Mouse (Mus musculus) cerebral cortex, adult 2 months (tissue): ENCODE data around the gene Arsa.

Source experiments
- WGBS: fragments of 180-500 bp; shearing (Covaris S2); methylation state at CpG from one replicate; pipeline ENCODE4 v1.1.7; 2018; 5-methylcytosine and 5-hydroxymethylcytosine counted together

Gene Arsa

DNA sequence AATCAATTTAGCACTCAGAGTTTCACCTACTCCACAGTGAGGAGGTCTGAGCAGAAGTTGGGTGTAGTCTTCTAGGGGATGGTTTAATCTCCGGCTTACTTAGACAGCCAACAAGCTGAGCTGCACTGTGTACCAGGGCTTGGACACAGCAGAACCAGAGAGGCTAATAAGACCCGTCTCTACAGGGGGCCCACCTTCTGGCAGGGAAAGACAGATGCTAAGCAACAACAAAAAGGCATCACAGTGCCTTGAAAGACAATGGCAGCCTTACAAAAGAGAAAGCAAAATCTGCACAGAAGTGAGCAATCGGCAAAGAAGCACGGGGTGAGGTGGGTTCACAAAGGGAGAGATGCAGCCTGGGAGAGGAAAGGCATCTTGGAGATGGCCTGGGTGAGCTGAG is 18.9 kb upstream of the Arsa start:
- 28% methylated on average over 4 of the region's 4 CpGs for WGBS

DNA sequence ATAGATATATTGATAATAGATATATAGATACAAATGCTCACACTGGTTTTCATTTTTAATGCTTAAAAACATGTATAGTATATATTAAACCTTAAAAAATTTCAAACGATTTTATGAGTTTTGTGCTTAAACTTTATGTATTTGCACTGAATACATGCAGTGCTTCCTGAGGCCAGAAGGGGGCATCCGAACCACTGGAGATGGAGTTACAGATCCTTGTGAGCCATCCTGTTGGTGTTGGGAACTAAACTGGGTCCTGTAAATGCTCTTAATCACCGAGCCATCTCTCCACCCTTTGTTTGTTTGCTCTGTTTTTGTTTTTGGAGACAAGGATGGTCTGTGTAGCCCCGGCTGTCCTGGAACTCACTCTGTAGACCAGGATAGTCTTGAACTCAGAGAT is 17.7 kb upstream of the Arsa start:
- WGBS, result 80% methylated on average over 4 of the region's 4 CpGs

DNA sequence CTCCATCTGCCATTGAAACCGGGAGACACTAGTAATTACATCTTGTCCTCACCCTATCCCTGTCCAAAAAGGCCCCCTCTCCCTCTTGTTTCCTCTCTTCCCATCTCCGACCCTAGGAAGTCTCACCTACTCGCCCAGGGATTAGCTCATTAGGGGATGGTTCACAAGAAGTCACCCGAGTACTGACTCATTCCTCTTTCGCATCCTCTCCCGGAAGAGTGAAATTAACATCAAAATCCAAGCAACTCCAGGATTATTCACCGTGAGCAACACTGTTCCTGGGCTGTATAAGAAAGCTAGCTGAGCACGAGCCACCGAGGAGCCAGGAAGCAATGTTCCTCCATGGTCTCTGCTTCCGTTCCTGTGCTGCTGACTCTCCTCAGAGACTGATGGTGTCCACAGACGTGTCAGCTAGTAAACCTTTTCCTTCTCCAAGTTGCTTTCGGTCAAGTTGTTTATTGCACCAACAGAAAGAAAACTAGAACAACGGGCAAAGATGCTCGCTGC is 11.4 kb upstream of the Arsa start:
- WGBS, result 57% methylated on average over 14 of the region's 14 CpGs

DNA sequence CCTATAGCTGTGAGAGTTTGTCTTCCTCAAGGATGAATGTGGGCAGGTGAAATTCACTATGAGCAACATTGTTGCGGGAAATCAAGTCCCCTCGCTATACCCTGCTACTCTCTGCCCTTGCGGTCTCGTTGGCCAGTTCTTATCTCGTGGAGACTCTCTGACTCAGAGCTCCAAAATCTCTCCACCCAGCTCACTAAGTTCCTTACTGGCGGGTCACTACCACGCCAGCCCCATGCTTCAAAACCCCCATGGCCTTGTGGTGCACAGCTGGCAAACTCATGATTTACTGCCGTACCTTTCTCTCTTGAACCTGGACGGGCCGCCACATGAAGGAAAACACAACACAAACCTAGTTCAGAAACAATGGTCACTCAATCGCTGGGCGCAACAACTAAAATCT is 11.0 kb upstream of the Arsa start:
- WGBS, result 90% methylated on average over 12 of the region's 12 CpGs

DNA sequence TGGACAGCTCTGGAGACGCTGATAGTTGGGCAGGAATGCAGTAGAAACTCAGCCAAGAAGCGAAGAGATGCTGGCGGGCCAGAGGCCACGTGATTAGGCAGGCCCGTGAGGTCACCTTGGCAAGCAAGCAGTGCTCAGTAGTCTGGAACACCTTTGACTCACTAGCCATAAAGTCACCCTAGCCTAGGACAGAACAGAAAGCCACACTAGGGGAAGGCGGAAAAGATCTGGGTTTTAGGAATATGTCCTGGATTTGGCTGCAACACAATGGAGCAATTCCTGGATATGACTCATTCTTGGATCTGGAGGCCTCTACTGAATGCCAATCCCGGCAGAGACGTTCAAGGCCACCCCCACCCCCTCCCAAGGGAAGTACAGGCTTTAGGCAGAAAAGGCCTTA is 3.4 kb upstream of the Arsa start:
- 30% methylated on average over 8 of the region's 8 CpGs for WGBS

DNA sequence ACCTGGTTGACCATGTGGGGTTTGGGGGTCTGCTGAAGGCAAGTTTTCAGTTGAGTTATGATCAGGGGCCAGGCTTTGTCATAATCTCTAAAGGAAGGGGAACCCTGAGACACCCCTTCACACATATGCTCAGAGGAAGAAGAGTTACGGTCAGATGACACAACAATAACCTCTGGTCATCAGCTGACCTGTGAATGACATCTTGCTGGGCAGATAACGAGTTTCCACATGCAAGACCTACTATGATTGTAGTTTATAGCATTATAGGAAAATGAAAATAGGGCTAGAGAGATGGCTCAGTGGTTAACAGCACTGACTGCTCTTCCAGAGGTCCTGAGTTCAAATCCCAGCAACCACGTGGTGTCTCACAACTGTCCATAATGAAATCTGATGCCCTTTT is 1.4 kb upstream of the Arsa start:
- WGBS, result 93% methylated on average over 3 of the region's 3 CpGs

DNA sequence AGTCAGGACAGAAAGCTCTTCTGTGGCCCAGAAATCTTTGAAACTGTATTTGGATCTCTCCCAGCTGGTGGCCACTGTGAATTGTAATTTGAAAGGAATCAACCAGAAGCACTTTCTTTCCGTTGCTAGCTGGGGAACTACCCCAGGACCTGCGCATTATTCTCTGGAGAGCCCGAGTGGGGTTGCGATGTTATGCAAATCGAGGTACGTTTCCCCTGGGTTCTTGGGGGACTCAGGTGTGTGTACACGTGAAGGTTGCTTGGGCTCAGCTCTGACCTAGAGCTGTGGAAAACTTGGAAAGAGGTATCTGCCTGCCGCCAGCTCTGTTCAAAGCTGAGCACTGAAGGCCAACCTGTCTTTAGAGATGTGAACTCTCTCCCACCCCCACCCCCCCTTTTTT is 581 bp upstream of the Arsa start:
- 56% methylated on average over 8 of the region's 8 CpGs for WGBS

DNA sequence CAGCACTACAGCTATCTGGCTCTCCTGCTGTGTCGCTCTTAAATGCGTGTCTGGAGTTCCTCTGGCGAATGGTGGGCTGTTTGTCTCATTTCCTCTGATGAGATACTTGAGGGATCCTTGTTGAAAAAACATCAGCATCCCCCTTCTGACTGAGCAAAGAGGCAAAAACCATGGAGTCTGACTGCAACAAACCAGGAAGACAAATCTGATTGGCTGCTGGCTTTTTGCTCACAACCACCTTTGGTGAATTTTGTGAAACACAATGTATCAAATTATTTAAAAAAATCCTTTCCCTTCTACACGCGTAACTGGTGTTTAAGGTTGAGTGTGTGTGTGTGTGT is 780 bp downstream of the Arsa start:
- 1% methylated on average over 5 of the region's 5 CpGs for WGBS

DNA sequence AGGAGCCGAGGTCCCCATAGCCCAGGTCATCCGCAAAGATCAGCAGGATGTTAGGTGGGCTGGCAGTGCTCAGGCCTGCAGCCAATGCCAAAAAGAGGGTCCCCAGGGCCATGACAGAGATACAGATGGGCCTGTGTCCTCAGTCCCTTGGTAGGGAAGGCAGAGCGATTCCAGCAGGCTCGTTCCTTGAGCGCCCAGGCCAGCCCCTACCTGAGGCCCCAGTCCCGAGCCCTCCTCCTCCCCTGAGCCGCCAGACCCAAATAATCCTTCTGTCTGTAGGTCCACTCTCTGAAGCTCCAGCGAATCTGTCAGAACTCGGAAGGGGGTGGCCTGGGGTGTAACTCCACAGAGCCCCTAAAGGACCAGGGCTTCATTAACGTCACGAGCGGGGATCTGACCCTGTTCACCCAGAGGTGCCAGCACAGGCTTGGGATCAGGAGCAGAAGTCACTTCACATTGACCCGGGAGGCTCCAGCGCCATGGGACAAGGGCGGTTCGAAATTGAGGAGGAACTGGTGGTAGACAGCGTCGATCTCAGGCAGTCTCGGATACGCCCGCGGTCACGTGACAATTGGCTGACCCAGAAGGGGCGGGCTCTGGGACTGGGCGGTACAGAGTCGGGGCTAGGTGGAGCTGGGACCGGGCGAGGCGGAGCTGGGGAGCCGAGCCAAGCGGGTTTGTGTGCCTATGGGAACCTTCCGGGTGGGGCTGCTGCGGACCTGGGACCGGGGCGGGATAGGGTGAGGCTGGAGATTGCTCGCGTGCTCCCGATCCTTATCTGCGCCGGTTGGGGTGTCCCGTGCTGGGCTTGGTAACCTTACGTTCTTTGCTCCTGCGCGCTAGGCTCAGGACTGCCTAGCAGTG is 1.4 kb downstream of the Arsa start:
- 9% methylated on average over 44 of the region's 44 CpGs for WGBS

DNA sequence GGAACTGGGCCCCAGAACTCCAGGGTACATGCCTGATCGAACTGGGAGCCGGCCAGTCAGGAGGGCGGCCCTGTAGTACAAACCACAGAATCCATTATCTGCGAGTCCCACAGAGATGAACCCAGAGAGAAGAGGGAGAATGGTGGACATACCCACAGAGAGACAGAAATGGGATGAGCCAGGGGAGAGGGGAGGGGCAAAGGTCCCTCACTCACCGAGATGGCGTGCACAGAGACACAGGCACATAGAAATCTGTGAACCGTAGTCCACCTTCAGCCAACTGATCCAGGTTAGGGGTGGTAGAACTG is 2.0 kb downstream of the Arsa start:
- 88% methylated on average over 7 of the region's 7 CpGs for WGBS

DNA sequence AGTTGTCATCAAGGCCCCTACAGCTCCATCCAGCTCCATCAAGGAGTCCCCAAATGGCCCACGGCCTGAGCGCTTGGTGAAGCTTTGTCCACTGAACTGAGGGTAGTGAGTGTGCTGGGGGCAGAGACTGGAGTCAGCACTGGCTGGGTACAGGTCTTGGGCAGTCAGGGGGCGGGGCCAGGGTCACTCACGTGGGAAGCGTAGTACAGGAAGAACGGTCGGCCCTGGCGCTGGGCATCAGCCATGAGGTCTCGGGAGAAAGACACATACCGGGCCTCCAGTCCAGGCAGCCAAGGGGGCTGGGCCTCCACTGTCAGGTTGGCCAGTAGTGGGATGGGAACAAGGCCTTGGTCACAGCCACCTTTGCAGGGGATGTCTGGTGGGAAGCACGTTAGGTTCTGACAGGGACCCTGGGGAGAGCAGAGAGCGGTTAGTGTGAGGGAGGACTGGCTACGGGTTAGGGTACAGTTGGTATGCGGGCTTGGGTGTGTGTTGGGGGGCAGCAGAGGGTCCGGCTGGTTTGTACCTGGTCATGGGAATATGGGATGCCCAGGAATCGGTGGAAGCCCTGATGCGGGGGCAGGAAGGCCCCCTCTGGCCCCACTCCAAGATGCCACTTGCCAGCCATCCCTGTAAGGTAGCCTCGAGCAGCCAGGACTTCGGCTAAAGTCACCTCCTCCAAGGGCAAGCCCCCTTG is 2.5 kb downstream of the Arsa start:
- WGBS, result 92% methylated on average over 19 of the region's 19 CpGs

DNA sequence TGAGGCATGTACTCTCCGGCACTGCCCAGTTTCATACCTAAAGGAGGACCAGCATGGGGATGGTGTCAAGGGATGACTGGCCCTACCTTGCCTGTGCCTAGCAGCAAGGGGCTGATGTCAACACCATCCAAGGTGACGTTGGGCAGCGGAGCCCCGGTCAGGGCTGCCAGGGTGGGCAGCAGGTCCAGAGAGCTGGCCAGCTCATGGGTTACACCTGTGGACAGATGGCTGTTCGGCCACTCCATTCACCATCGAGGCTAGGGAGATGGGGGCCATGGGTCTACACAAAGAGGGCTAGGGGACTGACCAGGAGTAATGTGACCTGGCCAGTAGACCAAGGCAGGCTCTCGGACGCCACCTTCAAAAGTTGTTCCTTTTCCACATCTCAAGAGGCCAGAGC is 3.3 kb downstream of the Arsa start:
- 98% methylated on average over 8 of the region's 8 CpGs for WGBS

DNA sequence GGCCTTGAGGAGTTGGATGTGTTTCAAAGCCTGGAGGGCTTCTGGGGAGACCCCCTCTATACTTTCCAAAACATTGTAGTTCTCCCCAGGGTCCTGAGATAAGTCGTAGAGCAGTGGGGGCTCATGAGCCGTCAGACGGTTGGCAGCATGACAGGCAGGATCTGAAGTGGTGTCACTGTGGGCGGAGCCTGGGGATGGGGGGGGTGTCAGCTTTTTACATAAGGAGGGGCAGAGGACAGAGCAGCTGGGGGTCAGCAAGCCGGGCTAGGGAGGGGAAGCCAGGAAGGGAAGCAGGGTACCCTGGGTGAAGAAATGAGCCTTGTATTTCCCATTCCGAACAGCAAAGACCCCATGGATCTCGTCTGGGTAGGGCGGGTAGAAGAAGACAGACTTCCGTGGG is 3.9 kb downstream of the Arsa start:
- 84% methylated on average over 9 of the region's 9 CpGs for WGBS

DNA sequence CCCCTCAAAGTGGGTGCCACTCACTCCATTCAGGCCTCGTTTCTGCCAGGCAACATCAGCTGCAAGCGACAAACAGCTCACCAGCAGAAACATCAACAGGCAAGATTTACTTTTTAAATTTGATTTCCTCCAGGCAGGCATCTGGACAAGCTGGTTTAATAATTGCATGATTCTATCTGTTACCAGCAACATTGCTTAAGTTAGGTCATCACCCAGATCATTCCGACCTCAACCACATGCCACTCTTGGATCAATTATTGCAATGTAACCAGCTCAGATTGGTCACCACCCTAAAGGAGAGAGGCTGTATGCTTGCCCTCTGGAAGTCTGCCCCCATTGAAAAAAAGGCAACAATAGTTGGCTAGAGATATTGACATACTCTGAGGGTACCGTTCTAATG is 5.7 kb downstream of the Arsa start:
- 85% methylated on average over 4 of the region's 4 CpGs for WGBS

DNA sequence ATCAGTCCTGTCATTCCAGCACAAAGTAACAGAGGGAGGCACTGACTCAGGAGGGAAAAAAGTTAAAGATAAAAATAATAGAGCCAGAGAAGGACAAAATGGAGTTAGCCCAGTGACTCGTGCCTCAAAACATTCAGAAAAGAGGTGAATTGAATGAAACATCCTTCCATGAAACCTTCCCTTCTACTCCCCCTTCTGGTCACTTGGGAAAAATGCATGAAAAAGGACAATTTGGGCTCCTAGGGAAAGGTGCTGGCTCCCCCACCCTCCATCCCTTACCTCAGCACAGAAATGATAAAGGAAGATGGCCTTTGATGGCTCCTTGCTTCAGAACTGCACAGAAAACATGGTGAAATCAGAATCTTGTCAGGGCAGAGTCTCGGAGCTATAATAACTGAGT is 8.6 kb downstream of the Arsa start:
- WGBS, result 30% methylated on average over 2 of the region's 2 CpGs

DNA sequence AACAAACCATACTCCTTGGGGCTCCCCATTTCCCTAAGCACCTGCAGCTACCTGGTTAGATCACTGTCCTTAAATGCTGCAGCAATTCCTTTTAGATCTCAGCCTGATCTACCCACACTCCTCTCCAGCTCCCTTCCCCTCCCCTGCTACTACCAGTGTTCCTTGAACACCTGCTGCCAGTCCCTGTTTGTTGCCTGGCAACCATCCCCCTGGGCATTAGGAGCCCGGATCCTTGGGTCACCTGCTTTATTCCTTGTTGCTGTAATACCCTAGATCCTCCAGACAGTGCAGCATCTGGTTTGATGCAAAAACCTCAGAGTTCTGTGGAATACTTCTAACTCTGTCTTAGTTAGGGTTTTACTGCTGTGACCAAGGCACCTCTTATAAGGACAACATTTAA is 12.2 kb downstream of the Arsa start:
- 8% methylated on average over 1 of the region's 1 CpGs for WGBS

DNA sequence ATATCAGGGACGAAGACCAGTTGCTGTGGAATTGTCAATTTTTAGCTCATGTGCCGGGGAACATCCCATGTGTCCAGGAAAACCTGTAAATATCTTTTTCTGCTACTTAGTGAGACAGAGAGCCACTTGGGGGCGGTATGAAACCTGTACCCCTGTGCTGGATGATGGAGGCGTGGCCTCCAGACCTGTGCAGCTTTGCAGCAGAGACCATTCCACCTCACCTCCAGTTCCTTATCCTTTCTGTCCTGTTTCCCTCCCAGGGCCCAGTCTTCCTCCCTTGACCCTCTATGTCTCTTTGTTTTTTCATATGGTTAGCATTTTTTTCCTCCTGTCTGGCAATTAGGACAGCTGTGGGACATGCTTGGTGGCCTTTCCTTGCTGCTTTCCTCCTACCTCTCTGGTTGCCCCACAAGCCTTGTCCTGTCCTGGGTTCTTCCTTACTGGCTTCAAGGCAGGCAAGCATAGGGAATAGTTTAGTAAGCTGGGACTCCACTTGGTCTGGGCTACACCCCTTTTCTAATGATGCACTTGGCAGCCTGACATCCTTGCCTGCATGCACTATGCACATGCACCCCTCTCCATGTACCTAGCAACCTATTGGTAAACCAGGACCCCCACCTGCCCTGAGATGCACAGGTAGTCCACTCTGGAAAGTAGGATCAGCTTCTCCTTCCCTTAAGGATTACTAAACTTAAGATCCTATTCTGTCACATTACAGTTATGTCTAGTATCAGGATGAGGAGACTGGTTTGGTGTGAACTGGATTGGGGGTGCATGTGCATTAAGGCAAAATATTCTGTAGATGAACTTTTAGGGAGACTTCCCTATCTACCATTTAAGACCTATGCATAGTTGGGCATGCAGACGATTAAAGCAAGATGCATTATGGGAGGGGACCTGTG is 13.6 kb downstream of the Arsa start:
- 39% methylated on average over 5 of the region's 5 CpGs for WGBS

DNA sequence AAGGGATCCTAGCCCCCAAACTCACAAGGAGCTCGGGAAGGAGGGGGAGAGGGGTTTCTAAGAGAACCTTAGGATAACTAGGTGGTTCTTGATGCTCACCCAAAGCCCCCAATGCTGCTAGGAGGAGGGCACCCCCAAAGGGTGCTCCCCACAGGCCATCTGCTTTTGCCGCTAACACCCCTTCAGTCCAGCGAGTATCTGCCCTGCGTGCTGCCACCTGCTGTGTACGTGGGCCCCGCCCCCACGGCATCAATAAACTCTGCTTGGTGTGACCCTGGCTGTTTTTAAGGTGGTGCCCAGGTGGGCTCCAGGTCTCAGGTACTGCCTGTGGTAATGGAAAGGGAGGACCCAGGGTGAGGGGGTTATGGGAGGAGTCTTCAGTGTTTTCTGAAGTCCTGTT is 15.0 kb downstream of the Arsa start:
- 71% methylated on average over 7 of the region's 7 CpGs for WGBS

DNA sequence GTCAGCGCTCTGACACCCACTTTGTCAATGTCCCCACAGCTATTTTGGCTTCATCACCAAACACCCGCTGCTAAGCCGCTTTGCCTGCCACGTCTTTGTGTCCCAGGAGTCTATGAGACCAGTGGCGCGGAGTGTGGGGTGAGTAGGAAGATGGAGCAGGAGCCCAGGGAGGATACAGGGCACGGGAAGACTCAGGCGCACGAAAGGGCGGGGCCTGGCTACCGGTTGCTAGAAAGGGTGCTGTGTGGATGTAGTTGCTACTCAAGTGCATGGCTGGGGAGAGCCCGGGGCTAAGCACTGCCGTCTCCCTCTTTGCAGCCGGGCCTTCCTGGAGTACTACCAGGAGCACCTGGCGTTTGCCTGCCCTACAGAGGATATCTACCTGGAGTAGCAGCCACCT is 15.9 kb downstream of the Arsa start:
- 77% methylated on average over 15 of the region's 15 CpGs for WGBS

DNA sequence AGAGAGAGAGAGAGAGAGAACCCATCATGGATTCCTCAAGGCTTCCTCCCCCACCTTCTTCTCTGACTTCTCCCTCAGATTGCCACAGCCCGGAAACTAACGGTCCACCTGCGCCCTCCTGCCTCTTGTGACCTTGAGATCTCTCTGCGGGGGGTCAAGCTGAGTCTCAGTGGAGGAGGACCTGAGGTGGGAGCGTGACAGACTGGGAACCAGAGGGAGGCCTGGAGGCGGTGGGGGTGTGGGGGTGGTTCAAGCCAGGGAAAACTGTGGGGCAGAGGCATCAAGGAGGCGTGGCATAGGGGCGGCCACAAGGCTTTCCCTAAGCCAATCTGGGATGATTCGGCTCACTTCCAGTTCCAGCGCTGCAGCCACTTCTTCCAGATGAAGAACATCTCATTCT is 16.9 kb downstream of the Arsa start:
- WGBS, result 51% methylated on average over 10 of the region's 10 CpGs

DNA sequence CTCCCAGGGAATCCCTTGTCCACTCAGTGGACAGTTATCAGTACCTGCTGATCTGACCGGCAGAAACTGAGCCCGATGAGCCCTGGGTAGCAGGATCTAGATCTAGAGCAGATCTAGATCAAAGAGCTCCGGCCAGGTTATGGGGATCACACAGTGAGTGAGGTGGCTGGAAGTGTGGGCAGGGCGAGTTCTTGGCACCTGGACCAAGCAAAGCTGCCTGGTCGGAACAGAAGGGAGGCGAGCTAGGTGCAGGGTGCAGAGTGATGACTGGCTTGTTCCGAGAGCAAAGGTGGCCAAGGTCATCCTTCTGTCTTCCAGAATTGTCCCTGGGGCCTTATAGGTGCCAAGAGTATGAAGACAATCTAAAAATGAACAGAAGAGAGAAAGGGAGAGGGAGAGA is 17.4 kb downstream of the Arsa start:
- 74% methylated on average over 7 of the region's 7 CpGs for WGBS

DNA sequence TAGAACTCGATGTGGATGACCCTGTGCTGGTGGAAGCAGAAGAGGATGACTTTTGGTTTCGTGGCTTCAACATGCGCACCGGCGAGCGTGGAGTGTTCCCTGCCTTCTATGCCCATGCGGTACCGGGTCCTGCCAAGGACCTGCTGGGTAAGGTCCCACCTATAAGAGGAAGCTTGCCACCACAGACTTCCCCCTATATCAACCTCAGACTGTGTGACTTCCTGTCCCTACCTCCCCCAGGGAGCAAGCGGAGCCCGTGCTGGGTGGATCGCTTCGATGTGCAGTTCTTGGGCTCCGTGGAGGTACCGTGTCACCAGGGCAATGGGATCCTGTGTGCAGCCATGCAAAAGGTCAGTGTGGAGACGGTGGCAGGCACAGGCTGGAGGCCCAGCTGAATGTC is 18.3 kb downstream of the Arsa start:
- WGBS, result 89% methylated on average over 15 of the region's 15 CpGs

DNA sequence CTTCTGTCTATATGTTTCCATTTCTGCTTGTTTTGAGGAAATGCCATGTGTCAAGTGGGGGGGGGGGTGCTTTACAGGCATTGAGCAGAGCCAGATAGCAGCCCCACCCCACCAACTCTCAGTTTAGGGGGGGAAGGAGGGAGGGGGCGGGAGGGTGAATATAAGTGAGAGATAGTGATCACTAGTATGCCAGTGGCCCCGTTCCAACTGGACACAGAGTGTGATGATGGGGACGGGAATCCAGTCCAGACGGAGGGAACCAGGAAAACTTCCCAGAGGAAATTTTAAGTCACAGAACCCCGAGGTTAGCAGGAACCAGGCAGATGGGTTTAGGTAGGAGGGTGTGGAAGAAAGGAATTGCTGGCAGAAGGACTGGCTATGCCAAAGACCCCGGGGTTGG is 21.6 kb downstream of the Arsa start:
- WGBS, result 35% methylated on average over 6 of the region's 6 CpGs
